Mouse (Mus musculus) stomach, embryonic 15.5 days (tissue): ENCODE data around the gene Nol4l. TPM values are rescaled to one million over a fixed set of nuclear protein-coding genes. Genes with fewer than 3 reads are reported as not detected.

ENCODE experiments used
- ATAC-seq: fragments of 200-750 bp; cut with Nextera tagmentation; 2 replicates; pipeline ENCODE4 v1.8.0; 2017; ENCODE audit warnings: low read depth, moderate number of reproducible peaks, moderate TSS enrichment; ENCODE audit not compliant: insufficient read depth, low FRiP score
- H3K27ac ChIP-seq: fragments of 300-500 bp; sonication (generic); 2 replicates; pipeline ENCODE4 v1.5.1; 2015; ENCODE audit warnings: mild to moderate bottlenecking, inconsistent platforms
- H3K27me3 ChIP-seq: fragments of 300-500 bp; sonication (generic); replicated peaks from 2 replicates; pipeline ENCODE4 v1.6.1; 2015; ENCODE audit warnings: inconsistent platforms
- H3K36me3 ChIP-seq: fragments of 300-500 bp; sonication (generic); 2 replicates; pipeline ENCODE4 v1.6.1; 2015; ENCODE audit warnings: inconsistent platforms
- H3K4me1 ChIP-seq: fragments of 300-500 bp; sonication (generic); 2 replicates; pipeline ENCODE4 v1.6.1; 2015; ENCODE audit warnings: inconsistent platforms
- H3K4me2 ChIP-seq: fragments of 300-500 bp; sonication (generic); 2 replicates; pipeline ENCODE4 v1.6.1; 2015; ENCODE audit warnings: mild to moderate bottlenecking, inconsistent platforms
- H3K4me3 ChIP-seq: fragments of 300-500 bp; sonication (generic); replicated peaks from 2 replicates; pipeline ENCODE4 v1.5.1; 2015; ENCODE audit warnings: inconsistent platforms
- H3K9ac ChIP-seq: fragments of 300-500 bp; sonication (generic); 2 replicates; pipeline ENCODE4 v1.6.1; 2015; ENCODE audit warnings: inconsistent platforms
- H3K9me3 ChIP-seq: fragments of 300-500 bp; sonication (generic); 2 replicates; pipeline ENCODE4 v1.6.1; 2016; ENCODE audit warnings: inconsistent platforms
- WGBS: fragments of 180-500 bp; shearing (Covaris S2); methylation state at CpG from one replicate; pipeline ENCODE4 v1.1.7; 2015; 5-methylcytosine and 5-hydroxymethylcytosine counted together
- polyA plus RNA-seq: library from polyadenylated mRNA; unstranded; fragments of >200 nt; fragmentation: Nextera tagmentation; extraction: Ambion mirVana; gene quantifications from 2 replicates; pipeline ENCODE4 v1.2.1, GENCODE M21; 2015

Nol4l gene
- 14.3 and 16.4 TPM in 2 replicates for polyA plus RNA-seq

GRCm38 (mm10) chr2:153529931-153530766 is at the start of gene Nol4l:
Gene Nol4l, minus strand, starts transcription at chr2:153529971.
- peak within 1 kb of the TSS; percentile 54 for H3K9ac ChIP-seq
- no peaks in the 10 kb centered on the region for H3K9me3 ChIP-seq
- peaks cover 37% of the 10 kb centered on the region for H3K4me1 ChIP-seq
- peak within 1 kb of the TSS; percentile 67 for H3K4me3 ChIP-seq
- no peak for ATAC-seq
- peak within 1 kb of the TSS; percentile 100 for H3K4me2 ChIP-seq
- no peaks in the 10 kb centered on the region for H3K36me3 ChIP-seq
- peak within 1 kb of the TSS; percentile 73 for H3K27ac ChIP-seq
- H3K27me3 ChIP-seq: peaks cover 5% of the 10 kb centered on the region
- 2% methylated on average over 43 of the region's 86 CpGs for WGBS

GRCm38 (mm10) chr2:153577122-153577521 is 47.4 kb upstream of the Nol4l start:
- no peak overlapping the region for H3K4me2 ChIP-seq
- H3K9me3 ChIP-seq: no peaks in the 10 kb centered on the region
- no peaks in the 10 kb centered on the region for H3K27me3 ChIP-seq
- peak; percentile 70; the same call in 1 of the 2 replicates for ATAC-seq
- no peak overlapping the region for H3K4me3 ChIP-seq
- H3K27ac ChIP-seq: no peak overlapping the region
- 0 out of 2 replicates have a peak, but pooled peaks cover 3% of the 10 kb centered on the region for H3K4me1 ChIP-seq
- H3K9ac ChIP-seq: no peak overlapping the region
- H3K36me3 ChIP-seq: no peaks in the 10 kb centered on the region
- 47% methylated on average over 4 of the region's 4 CpGs for WGBS

GRCm38 (mm10) chr2:153576150-153576549 is 46.4 kb upstream of the Nol4l start:
- no peak for ATAC-seq
- Histone ChIP-seq H3K27me3 (no peaks in the 10 kb centered on the region), H3K9me3 (no peaks in the 10 kb centered on the region), H3K4me3 (no peak overlapping the region), H3K36me3 (no peaks in the 10 kb centered on the region), H3K9ac (no peak overlapping the region), H3K4me1 (0 out of 2 replicates have a peak, but pooled peaks cover 3% of the 10 kb centered on the region), H3K27ac (no peak overlapping the region), H3K4me2 (no peak overlapping the region)
- 59% methylated on average over 3 of the region's 3 CpGs for WGBS

GRCm38 (mm10) chr2:153575554-153575953 is 45.8 kb upstream of the Nol4l start:
- WGBS: 54% methylated on average over 6 of the region's 6 CpGs
- H3K4me2 ChIP-seq: no peak overlapping the region
- H3K9ac ChIP-seq: no peak overlapping the region
- H3K9me3 ChIP-seq: no peaks in the 10 kb centered on the region
- no peaks in the 10 kb centered on the region for H3K27me3 ChIP-seq
- H3K27ac ChIP-seq: no peak overlapping the region
- no peaks in the 10 kb centered on the region for H3K36me3 ChIP-seq
- H3K4me1 ChIP-seq: 0 out of 2 replicates have a peak, but pooled peaks cover 3% of the 10 kb centered on the region
- no peak overlapping the region for H3K4me3 ChIP-seq
- no peak for ATAC-seq

GRCm38 (mm10) chr2:153573101-153573500 is 43.3 kb upstream of the Nol4l start:
- WGBS: 85% methylated on average over 9 of the region's 9 CpGs
- H3K27ac ChIP-seq: no peak overlapping the region
- 0 out of 2 replicates have a peak, but pooled peaks cover 3% of the 10 kb centered on the region for H3K4me1 ChIP-seq
- H3K9me3 ChIP-seq: no peaks in the 10 kb centered on the region
- no peaks in the 10 kb centered on the region for H3K36me3 ChIP-seq
- no peak overlapping the region for H3K9ac ChIP-seq
- no peaks in the 10 kb centered on the region for H3K27me3 ChIP-seq
- H3K4me3 ChIP-seq: no peak overlapping the region
- no peak overlapping the region for H3K4me2 ChIP-seq
- ATAC-seq: no peak

- H3K27ac ChIP-seq: no peak overlapping the region
- H3K27me3 ChIP-seq: no peaks in the 10 kb centered on the region
- H3K4me2 ChIP-seq: no peak overlapping the region
- no peak overlapping the region for H3K4me3 ChIP-seq
- no peaks in the 10 kb centered on the region for H3K36me3 ChIP-seq
- no peaks in the 10 kb centered on the region for H3K4me1 ChIP-seq
- H3K9me3 ChIP-seq: no peaks in the 10 kb centered on the region
- H3K9ac ChIP-seq: no peak overlapping the region
- WGBS: 93% methylated on average over 6 of the region's 6 CpGs
- ATAC-seq: peak; percentile 81; the same call in 1 of the 2 replicates
Observed at GRCm38 (mm10) chr2:153568541-153568940, 38.8 kb upstream of the Nol4l start.

- no peak overlapping the region for H3K4me3 ChIP-seq
- H3K9ac ChIP-seq: no peak overlapping the region
- H3K4me1 ChIP-seq: no peaks in the 10 kb centered on the region
- no peak for ATAC-seq
- H3K36me3 ChIP-seq: no peaks in the 10 kb centered on the region
- no peaks in the 10 kb centered on the region for H3K27me3 ChIP-seq
- no peaks in the 10 kb centered on the region for H3K9me3 ChIP-seq
- no peak overlapping the region for H3K27ac ChIP-seq
- no peak overlapping the region for H3K4me2 ChIP-seq
- 70% methylated on average over 4 of the region's 4 CpGs for WGBS
Observed at GRCm38 (mm10) chr2:153568013-153568412, 38.2 kb upstream of the Nol4l start.

- Histone ChIP-seq H3K4me2 (no peak overlapping the region), H3K27ac (no peak overlapping the region), H3K9me3 (no peaks in the 10 kb centered on the region), H3K27me3 (no peaks in the 10 kb centered on the region), H3K4me3 (no peak overlapping the region), H3K9ac (no peak overlapping the region), H3K36me3 (no peaks in the 10 kb centered on the region), H3K4me1 (peaks cover 16% of the 10 kb centered on the region)
- no peak for ATAC-seq
- WGBS: 89% methylated on average over 3 of the region's 3 CpGs
Observed at GRCm38 (mm10) chr2:153564343-153564742, 34.6 kb upstream of the Nol4l start.

GRCm38 (mm10) chr2:153561564-153561963 is 31.8 kb upstream of the Nol4l start:
- Histone ChIP-seq H3K36me3 (no peaks in the 10 kb centered on the region), H3K4me3 (no peak overlapping the region), H3K4me2 (peak overlapping the region; percentile 51), H3K27ac (peak overlapping the region; percentile 63; the same call in 1 of the 2 replicates), H3K9ac (no peak overlapping the region), H3K4me1 (peaks cover 16% of the 10 kb centered on the region), H3K9me3 (no peaks in the 10 kb centered on the region), H3K27me3 (no peaks in the 10 kb centered on the region)
- 33% methylated on average over 5 of the region's 5 CpGs for WGBS
- 0 out of 2 replicates have a peak, but pooled peaks have one; percentile 20 for ATAC-seq

GRCm38 (mm10) chr2:153560664-153561541 is 31.1 kb upstream of the Nol4l start:
- H3K27ac ChIP-seq: peak overlapping the region; percentile 63
- no peaks in the 10 kb centered on the region for H3K36me3 ChIP-seq
- peaks cover 16% of the 10 kb centered on the region for H3K4me1 ChIP-seq
- no peaks in the 10 kb centered on the region for H3K9me3 ChIP-seq
- no peak overlapping the region for H3K9ac ChIP-seq
- peak; percentile 78 for ATAC-seq
- no peaks in the 10 kb centered on the region for H3K27me3 ChIP-seq
- peak overlapping the region; percentile 51 for H3K4me2 ChIP-seq
- WGBS: 7% methylated on average over 21 of the region's 21 CpGs
- peak overlapping the region; percentile 22; the same call in 1 of the 2 replicates for H3K4me3 ChIP-seq

GRCm38 (mm10) chr2:153559613-153560152 is 29.9 kb upstream of the Nol4l start:
- H3K27ac ChIP-seq: no peak overlapping the region
- no peak overlapping the region for H3K9ac ChIP-seq
- no peak overlapping the region for H3K4me3 ChIP-seq
- no peak overlapping the region for H3K4me2 ChIP-seq
- ATAC-seq: no peak
- H3K36me3 ChIP-seq: no peaks in the 10 kb centered on the region
- no peaks in the 10 kb centered on the region for H3K9me3 ChIP-seq
- H3K4me1 ChIP-seq: peaks cover 16% of the 10 kb centered on the region
- WGBS: 57% methylated on average over 8 of the region's 8 CpGs
- no peaks in the 10 kb centered on the region for H3K27me3 ChIP-seq
